Mouse (Mus musculus) heart, embryonic 13.5 days (tissue): Measurements from ENCODE around the gene Iqch. TPM values are rescaled to one million over a fixed set of nuclear protein-coding genes. Genes with fewer than 3 reads are reported as not detected.

Experiments used
- ATAC-seq: fragments of 200-750 bp; cut with Nextera tagmentation; 2 replicates; pipeline ENCODE4 v1.8.0; 2017; ENCODE audit warnings: moderate TSS enrichment; ENCODE audit not compliant: insufficient number of reproducible peaks, low FRiP score, low TSS enrichment; ENCODE audit errors: extremely low read depth
- H3K27ac ChIP-seq: fragments of 300-500 bp; sonication (generic); replicated peaks from 2 replicates; pipeline ENCODE4 v1.5.1; 2015; ENCODE audit warnings: moderate library complexity, mild to moderate bottlenecking, inconsistent platforms
- H3K27me3 ChIP-seq: fragments of 300-500 bp; sonication (generic); replicated peaks from 2 replicates; pipeline ENCODE4 v1.6.1; 2015; ENCODE audit warnings: mild to moderate bottlenecking, inconsistent platforms
- H3K36me3 ChIP-seq: fragments of 300-500 bp; sonication (generic); 2 replicates; pipeline ENCODE4 v1.6.1; 2015; ENCODE audit warnings: mild to moderate bottlenecking, inconsistent platforms
- H3K4me1 ChIP-seq: fragments of 300-500 bp; sonication (generic); 2 replicates; pipeline ENCODE4 v1.6.1; 2015; ENCODE audit warnings: inconsistent platforms
- H3K4me2 ChIP-seq: fragments of 300-500 bp; sonication (generic); 2 replicates; pipeline ENCODE4 v1.6.1; 2015; ENCODE audit warnings: inconsistent platforms, mild to moderate bottlenecking, moderate library complexity
- H3K4me3 ChIP-seq: fragments of 300-500 bp; sonication (generic); 2 replicates; pipeline ENCODE4 v1.5.1; 2015; ENCODE audit warnings: moderate library complexity, mild to moderate bottlenecking, inconsistent platforms
- H3K9ac ChIP-seq: fragments of 300-500 bp; sonication (generic); 2 replicates; pipeline ENCODE4 v1.6.1; 2015; ENCODE audit warnings: inconsistent platforms, mild to moderate bottlenecking, moderate library complexity
- H3K9me3 ChIP-seq: fragments of 300-500 bp; sonication (generic); 2 replicates; pipeline ENCODE4 v1.6.1; 2016; ENCODE audit warnings: inconsistent platforms
- WGBS: fragments of 180-500 bp; shearing (Covaris S2); methylation state at CpG from one replicate; pipeline ENCODE4 v1.1.7; 2015; ENCODE audit warnings: mixed read lengths; 5-methylcytosine and 5-hydroxymethylcytosine counted together
- polyA plus RNA-seq: library from polyadenylated mRNA; unstranded; fragments of >200 nt; fragmentation: Nextera tagmentation; extraction: Ambion mirVana; gene quantifications from 2 replicates; pipeline ENCODE4 v1.2.1, GENCODE M21; 2015

The Iqch gene
- 0.08 TPM in 1 of 2 replicates, not detected in the other for polyA plus RNA-seq

- Histone ChIP-seq H3K4me3 (peak within 1 kb of the TSS; percentile 77), H3K27ac (peak within 1 kb of the TSS; percentile 22), H3K4me2 (peak within 1 kb of the TSS; percentile 87), H3K36me3 (no peaks in the 10 kb centered on the region), H3K4me1 (peaks cover 31% of the 10 kb centered on the region), H3K9me3 (no peaks in the 10 kb centered on the region), H3K9ac (peak within 1 kb of the TSS; percentile 89), H3K27me3 (no peaks in the 10 kb centered on the region)
- ATAC-seq = peak; percentile 100
- WGBS = 2% methylated on average over 69 of the region's 70 CpGs
Observed at GRCm38 (mm10) chr9:63602043-63602939, at the start of gene Iqch, which contains the start of gene Aagab. TSS of gene Iqch (minus strand) at chr9:63602493. TSS of gene Aagab (plus strand) at chr9:63602660.

- H3K9ac ChIP-seq = no peak overlapping the region
- peak overlapping the region; percentile 9; the same call in 1 of the 2 replicates for H3K27ac ChIP-seq
- H3K4me3 ChIP-seq = no peak overlapping the region
- H3K36me3 ChIP-seq = peaks cover 88% of the 10 kb centered on the region
- ATAC-seq = no peak
- no peak overlapping the region for H3K4me2 ChIP-seq
- no peaks in the 10 kb centered on the region for H3K27me3 ChIP-seq
- peaks cover 69% of the 10 kb centered on the region for H3K4me1 ChIP-seq
- H3K9me3 ChIP-seq = no peaks in the 10 kb centered on the region
- WGBS = 73% methylated on average over 11 of the region's 11 CpGs
Observed at GRCm38 (mm10) chr9:63651594-63651993, 49.3 kb upstream of the Iqch start.

DNA sequence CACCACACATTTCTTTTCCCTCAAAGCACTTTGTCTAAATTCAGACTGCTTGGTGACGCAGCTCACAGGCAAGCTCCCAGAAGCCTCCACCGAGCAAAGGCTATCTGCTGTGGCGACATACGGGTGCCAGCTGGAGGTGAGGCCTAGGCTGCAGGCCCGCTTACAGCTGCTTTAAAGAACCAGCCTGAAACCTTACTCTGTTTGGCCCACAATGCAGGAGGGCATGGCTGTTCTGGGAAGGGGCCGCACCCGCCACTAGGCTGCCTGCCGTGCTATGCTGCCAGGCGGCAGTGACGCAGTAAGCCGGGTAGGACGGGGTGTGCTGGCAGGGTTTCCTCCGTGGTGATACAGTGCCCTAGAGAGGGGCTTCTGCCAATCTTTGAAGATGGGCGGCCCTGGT, 48.6 kb upstream of the Iqch start:
- Histone ChIP-seq H3K36me3 (peaks cover 95% of the 10 kb centered on the region), H3K27me3 (no peaks in the 10 kb centered on the region), H3K27ac (peak overlapping the region; percentile 9; the same call in 1 of the 2 replicates), H3K9me3 (no peaks in the 10 kb centered on the region), H3K4me3 (no peak overlapping the region), H3K4me2 (no peak overlapping the region), H3K4me1 (peaks cover 62% of the 10 kb centered on the region), H3K9ac (0 out of 2 replicates have a peak overlapping the region, but pooled peaks have one; percentile 14)
- no peak for ATAC-seq
- WGBS = 70% methylated on average over 14 of the region's 14 CpGs

- H3K4me2 ChIP-seq = no peak overlapping the region
- H3K27me3 ChIP-seq = no peaks in the 10 kb centered on the region
- no peak overlapping the region for H3K4me3 ChIP-seq
- ATAC-seq = no peak
- no peak overlapping the region for H3K9ac ChIP-seq
- no peak overlapping the region for H3K27ac ChIP-seq
- H3K4me1 ChIP-seq = peaks cover 53% of the 10 kb centered on the region
- 83% methylated on average over 8 of the region's 8 CpGs for WGBS
- no peaks in the 10 kb centered on the region for H3K9me3 ChIP-seq
- H3K36me3 ChIP-seq = peaks cover 94% of the 10 kb centered on the region
Observed at GRCm38 (mm10) chr9:63649841-63650545, 47.7 kb upstream of the Iqch start.

GRCm38 (mm10) chr9:63648520-63648918, 46.2 kb upstream of the Iqch start:
- WGBS = 71% methylated on average over 9 of the region's 9 CpGs
- Histone ChIP-seq H3K9ac (no peak overlapping the region), H3K4me2 (no peak overlapping the region), H3K9me3 (no peaks in the 10 kb centered on the region), H3K4me3 (no peak overlapping the region), H3K27ac (no peak overlapping the region), H3K36me3 (peaks cover 95% of the 10 kb centered on the region), H3K4me1 (peaks cover 38% of the 10 kb centered on the region), H3K27me3 (no peaks in the 10 kb centered on the region)
- ATAC-seq = no peak

DNA sequence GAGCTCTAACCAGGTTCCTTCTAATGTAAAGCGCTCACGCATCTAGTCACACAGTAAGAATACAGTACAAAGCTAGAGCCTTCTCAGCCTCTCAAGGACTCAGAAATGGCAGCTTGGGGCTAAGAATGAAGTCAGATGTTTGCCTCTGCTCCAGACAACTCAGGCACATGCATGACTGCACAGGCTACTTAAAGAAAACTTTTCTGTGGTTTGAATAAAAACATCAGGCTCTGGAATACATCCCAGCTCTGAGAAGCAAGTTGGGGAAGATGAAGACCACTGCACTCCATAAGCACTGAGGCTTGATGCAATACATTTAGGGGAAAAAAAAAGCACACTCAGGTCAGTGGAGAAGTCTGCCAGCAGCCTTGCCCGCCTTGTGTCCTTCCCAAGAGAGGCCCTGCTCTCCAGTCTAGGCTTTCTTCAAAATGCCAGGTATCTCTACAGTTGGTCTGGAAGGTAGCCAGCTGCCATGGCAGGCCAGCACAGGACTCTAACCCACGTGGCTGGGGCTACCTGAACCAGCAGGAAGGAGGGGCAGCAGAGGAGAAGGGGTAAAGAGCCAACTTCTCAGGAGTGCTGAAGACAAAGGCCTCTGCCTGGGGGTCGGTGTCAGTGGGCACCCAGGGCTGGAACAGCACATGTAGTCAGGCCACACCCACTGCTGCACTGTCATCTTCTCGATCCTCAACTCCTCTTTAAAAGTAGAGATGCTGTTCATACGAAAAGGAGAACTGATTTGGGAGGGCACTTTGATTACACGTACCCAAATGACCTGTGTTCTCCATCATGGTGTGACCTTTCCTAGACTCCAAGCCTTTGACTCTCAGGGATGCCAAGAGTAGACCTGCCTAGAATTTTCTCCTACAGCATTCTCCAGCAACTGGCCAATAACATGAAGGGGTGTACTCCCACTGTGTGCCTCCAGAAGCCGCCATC, 45.6 kb upstream of the Iqch start:
- Histone ChIP-seq H3K4me3 (no peak overlapping the region), H3K9ac (no peak overlapping the region), H3K9me3 (no peaks in the 10 kb centered on the region), H3K36me3 (peaks cover 94% of the 10 kb centered on the region), H3K27me3 (no peaks in the 10 kb centered on the region), H3K27ac (0 out of 2 replicates have a peak overlapping the region, but pooled peaks have one; percentile 15), H3K4me2 (no peak overlapping the region), H3K4me1 (peaks cover 36% of the 10 kb centered on the region)
- no peak for ATAC-seq
- 78% methylated on average over 9 of the region's 9 CpGs for WGBS

GRCm38 (mm10) chr9:63645084-63645483, 42.8 kb upstream of the Iqch start:
- peaks cover 91% of the 10 kb centered on the region for H3K36me3 ChIP-seq
- no peak for ATAC-seq
- H3K9ac ChIP-seq = no peak overlapping the region
- H3K4me1 ChIP-seq = peaks cover 18% of the 10 kb centered on the region
- no peaks in the 10 kb centered on the region for H3K9me3 ChIP-seq
- H3K4me3 ChIP-seq = no peak overlapping the region
- WGBS = 78% methylated on average over 8 of the region's 8 CpGs
- no peak overlapping the region for H3K27ac ChIP-seq
- no peaks in the 10 kb centered on the region for H3K27me3 ChIP-seq
- H3K4me2 ChIP-seq = no peak overlapping the region

GRCm38 (mm10) chr9:63644011-63644410, 41.7 kb upstream of the Iqch start:
- ATAC-seq = no peak
- Histone ChIP-seq H3K4me1 (peaks cover 18% of the 10 kb centered on the region), H3K27ac (no peak overlapping the region), H3K4me2 (no peak overlapping the region), H3K4me3 (no peak overlapping the region), H3K9ac (no peak overlapping the region), H3K36me3 (peaks cover 90% of the 10 kb centered on the region), H3K9me3 (no peaks in the 10 kb centered on the region), H3K27me3 (no peaks in the 10 kb centered on the region)
- 92% methylated on average over 6 of the region's 6 CpGs for WGBS

DNA sequence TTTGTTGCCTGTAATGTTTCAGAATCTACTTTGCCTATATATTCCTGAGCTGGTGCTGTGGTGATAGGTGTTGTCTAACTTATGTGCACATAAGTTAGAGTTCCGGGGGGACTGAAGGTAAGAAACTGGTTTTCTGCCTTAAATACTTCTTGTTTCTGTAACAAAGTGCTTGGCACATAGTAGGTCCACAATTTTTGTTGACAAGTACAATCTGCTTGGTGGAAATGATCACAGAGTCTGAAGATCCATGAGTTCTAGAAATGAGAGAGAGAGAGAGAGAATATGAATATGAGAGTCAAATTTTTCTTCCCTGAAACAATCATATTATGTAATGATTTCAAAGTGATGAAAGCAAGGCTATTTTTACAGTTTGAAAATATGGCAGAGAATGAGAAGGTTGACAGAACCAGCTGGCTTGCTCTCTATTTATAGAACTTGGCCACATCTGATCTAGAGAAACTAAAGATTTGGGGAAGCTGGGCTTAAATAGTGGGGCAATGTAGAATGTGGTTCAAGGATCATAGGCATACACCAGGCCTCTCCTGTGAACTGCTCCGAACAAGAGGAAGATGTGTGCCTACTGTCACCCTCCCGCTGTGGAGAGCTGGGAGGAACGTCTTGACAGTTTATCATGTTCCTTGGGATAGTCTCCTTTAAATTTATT, 39.8 kb upstream of the Iqch start:
- Histone ChIP-seq H3K4me2 (no peak overlapping the region), H3K9ac (no peak overlapping the region), H3K4me3 (no peak overlapping the region), H3K9me3 (no peaks in the 10 kb centered on the region), H3K36me3 (peaks cover 87% of the 10 kb centered on the region), H3K4me1 (peaks cover 10% of the 10 kb centered on the region), H3K27me3 (no peaks in the 10 kb centered on the region), H3K27ac (peak overlapping the region; percentile 36; the same call in 1 of the 2 replicates)
- no peak for ATAC-seq
- WGBS = 86% methylated on average over 4 of the region's 4 CpGs

DNA sequence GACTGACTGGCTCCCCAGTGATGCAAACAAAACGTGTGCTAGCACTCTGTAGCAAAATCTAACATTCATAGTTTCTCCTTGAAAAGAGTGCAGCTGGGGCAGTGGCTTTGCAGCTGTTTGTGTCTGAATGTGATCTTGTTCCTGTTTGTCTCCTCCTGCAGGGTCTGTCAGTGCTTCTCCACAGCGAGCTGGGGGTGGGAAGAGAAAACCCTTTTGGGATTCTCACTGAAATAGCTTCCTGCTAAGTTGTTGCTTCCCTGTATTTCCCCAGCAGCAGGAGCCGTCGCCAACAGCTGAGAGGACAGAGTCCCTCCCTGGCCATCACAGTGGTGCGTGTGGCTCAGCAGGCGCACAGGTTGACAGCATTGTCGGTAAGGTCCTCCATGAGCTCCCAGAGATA, 33.8 kb upstream of the Iqch start:
- no peaks in the 10 kb centered on the region for H3K9me3 ChIP-seq
- H3K4me3 ChIP-seq = no peak overlapping the region
- H3K4me2 ChIP-seq = no peak overlapping the region
- WGBS = 73% methylated on average over 7 of the region's 7 CpGs
- H3K27me3 ChIP-seq = no peaks in the 10 kb centered on the region
- H3K4me1 ChIP-seq = 0 out of 2 replicates have a peak, but pooled peaks cover 4% of the 10 kb centered on the region
- no peak overlapping the region for H3K27ac ChIP-seq
- ATAC-seq = no peak
- H3K9ac ChIP-seq = no peak overlapping the region
- peaks cover 73% of the 10 kb centered on the region for H3K36me3 ChIP-seq
